Mouse (Mus musculus) sigmoid colon, adult 10 weeks (tissue): ENCODE data around the gene Rpain. TPM values are rescaled to one million over a fixed set of nuclear protein-coding genes. Genes with fewer than 3 reads are reported as not detected.

Experiments used
- polyA plus RNA-seq: library from polyadenylated mRNA; stranded (reverse); fragments of 350-450 nt; fragmentation: Illumina TruSeq; extraction: RNeasy Lipid Tissue Mini Kit (QIAGEN cat#74804); gene quantifications from one replicate; pipeline ENCODE4 v1.2.3, GENCODE M21; 2014; ENCODE audit warnings: low read depth, low replicate concordance

Gene Rpain
- 7.4 TPM for polyA plus RNA-seq

GRCm38 (mm10) chr11:70969821-70970559 lies at the start of gene Rpain, which contains the start of gene Nup88:
Gene Rpain (plus strand): TSS chr11:70970213.
Gene Nup88 (minus strand): TSS chr11:70969973.

GRCm38 (mm10) chr11:70982557-70983228 lies 12.7 kb downstream of the Rpain start, which contains the start of gene C1qbp:
Gene C1qbp (minus strand): TSS chr11:70983026.

GRCm38 (mm10) chr11:71004316-71004773 lies 34.3 kb downstream of the Rpain start, which contains the start of gene Dhx33:
Gene Dhx33 (minus strand): TSS chr11:71004437.

GRCm38 (mm10) chr11:71019201-71020068 lies 49.4 kb downstream of the Rpain start, which contains the start of the genes Mis12 and Derl2:
Gene Mis12 (plus strand): TSS chr11:71019611.
Gene Derl2 (minus strand): TSS chr11:71019841.

Other genes starting within 250 kb of the Rpain start
- gene Zfp3, start 206.0 kb upstream of the Rpain start, polyA plus RNA-seq, result 3.8 TPM
- 2.0 TPM for gene Scimp, start 157.6 kb upstream of the Rpain start, polyA plus RNA-seq
- 39.1 TPM for gene Rabep1, start 125.4 kb upstream of the Rpain start, polyA plus RNA-seq
- 148 TPM for gene Nup88, start 240 bp upstream of the Rpain start, polyA plus RNA-seq
- gene C1qbp, start 12.8 kb downstream of the Rpain start, polyA plus RNA-seq, result 113 TPM
- 13.9 TPM for gene Dhx33, start 34.2 kb downstream of the Rpain start, polyA plus RNA-seq
- gene Mis12, start 49.4 kb downstream of the Rpain start, polyA plus RNA-seq, result 42.6 TPM
- gene Derl2, start 49.6 kb downstream of the Rpain start, polyA plus RNA-seq, result 81.2 TPM
- gene 6330403K07Rik, start 63.3 kb downstream of the Rpain start, polyA plus RNA-seq, result 4.3 TPM
- gene Nlrp1a, start 174.5 kb downstream of the Rpain start, polyA plus RNA-seq, result 0.25 TPM